Mouse (Mus musculus): Measurements from ENCODE around the gene Prss53. TPM values are rescaled to one million over a fixed set of nuclear protein-coding genes. Genes with fewer than 3 reads are reported as not detected.

Prss53 gene
- polyA plus RNA-seq, 1 experiment from 2014 or later: 8.8 TPM

DNA sequence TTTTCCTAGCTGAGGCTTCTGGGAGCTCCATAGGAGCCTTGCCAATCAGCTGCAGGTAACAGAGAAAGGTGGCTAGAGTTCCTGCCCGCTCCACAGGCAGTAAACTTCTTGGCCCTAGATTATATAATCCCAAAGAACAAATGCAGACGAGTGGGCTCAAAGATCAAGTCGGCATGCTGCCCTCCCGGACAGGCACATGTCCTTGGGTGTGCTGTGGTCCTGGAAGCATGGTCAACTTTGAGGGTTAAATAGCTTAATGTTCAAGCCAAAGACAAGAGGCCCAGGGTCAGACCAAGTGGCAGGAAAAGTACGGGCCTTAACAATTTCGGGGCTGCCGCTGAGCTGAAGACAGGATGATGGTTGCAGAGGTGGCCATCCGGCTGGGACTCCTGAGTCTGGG lies 35.3 kb upstream of the Prss53 start:
- H3K4me2 ChIP-seq (ENCODE audit: low read length): no peak overlapping the region
- peaks cover 20% of the 10 kb centered on the region for H3K4me1 ChIP-seq (replicated peaks; ENCODE audit: insufficient read depth, low read length)
- H3K27ac ChIP-seq: peak overlapping the region; percentile 93
- no peaks in the 10 kb centered on the region for H3K9me3 ChIP-seq (replicated peaks; ENCODE audit: low read length)
- peaks cover 22% of the 10 kb centered on the region for H3K36me3 ChIP-seq (ENCODE audit: insufficient read depth, low read length)
- DNase-seq (ENCODE audit: low spot score) (no peak), ATAC-seq (replicated peaks; ENCODE audit: low FRiP score, low read depth) (peak; percentile 15)
- H3K4me3 ChIP-seq (replicated peaks; ENCODE audit: low read depth, low read length): no peak overlapping the region
- H3K9ac ChIP-seq (ENCODE audit: low read depth, low read length): peak overlapping the region; percentile 24; the same call in 1 of the 2 replicates
- no peaks in the 10 kb centered on the region for H3K27me3 ChIP-seq (ENCODE audit: insufficient read depth, low read length)
- no peak for TF ChIP-seq CTCF (IDR thresholded peaks at IDR 0.05; ENCODE audit: low read depth)
- WGBS: 65% methylated on average over 8 of the region's 8 CpGs

DNA sequence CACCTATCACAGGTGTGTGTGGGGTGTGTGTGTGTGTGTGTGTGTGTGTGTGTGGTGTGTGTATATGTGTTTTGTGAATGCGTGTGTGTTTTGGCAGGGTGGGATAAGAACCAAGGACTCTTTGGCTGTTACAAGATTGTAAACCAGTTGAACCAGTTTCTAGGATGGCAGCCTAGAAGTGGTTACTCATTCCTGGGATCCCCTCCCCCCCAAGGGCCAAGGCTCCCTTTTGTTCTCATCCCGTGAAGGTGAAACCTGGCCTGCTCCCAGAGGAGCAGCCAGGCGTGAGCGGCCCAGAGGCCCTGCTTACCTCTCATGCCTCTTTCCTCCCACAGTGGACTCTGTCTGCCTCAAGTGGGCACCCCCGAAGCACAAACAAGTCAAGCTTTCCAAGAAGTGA lies 34.5 kb upstream of the Prss53 start:
- no peak for TF ChIP-seq CTCF (IDR thresholded peaks at IDR 0.05; ENCODE audit: low read depth)
- ATAC-seq (replicated peaks; ENCODE audit: low FRiP score, low read depth) (peak; percentile 81), DNase-seq (ENCODE audit: low spot score) (peak; percentile 66)
- Histone ChIP-seq H3K4me1 (replicated peaks; ENCODE audit: insufficient read depth, low read length) (peaks cover 20% of the 10 kb centered on the region), H3K36me3 (ENCODE audit: insufficient read depth, low read length) (peaks cover 22% of the 10 kb centered on the region), H3K9ac (ENCODE audit: low read depth, low read length) (0 out of 2 replicates have a peak overlapping the region, but pooled peaks have one; percentile 24), H3K4me2 (ENCODE audit: low read length) (no peak overlapping the region), H3K4me3 (replicated peaks; ENCODE audit: low read depth, low read length) (no peak overlapping the region), H3K27me3 (ENCODE audit: insufficient read depth, low read length) (no peaks in the 10 kb centered on the region), H3K27ac (peak overlapping the region; percentile 93), H3K9me3 (replicated peaks; ENCODE audit: low read length) (no peaks in the 10 kb centered on the region)
- WGBS: 43% methylated on average over 5 of the region's 5 CpGs

DNA sequence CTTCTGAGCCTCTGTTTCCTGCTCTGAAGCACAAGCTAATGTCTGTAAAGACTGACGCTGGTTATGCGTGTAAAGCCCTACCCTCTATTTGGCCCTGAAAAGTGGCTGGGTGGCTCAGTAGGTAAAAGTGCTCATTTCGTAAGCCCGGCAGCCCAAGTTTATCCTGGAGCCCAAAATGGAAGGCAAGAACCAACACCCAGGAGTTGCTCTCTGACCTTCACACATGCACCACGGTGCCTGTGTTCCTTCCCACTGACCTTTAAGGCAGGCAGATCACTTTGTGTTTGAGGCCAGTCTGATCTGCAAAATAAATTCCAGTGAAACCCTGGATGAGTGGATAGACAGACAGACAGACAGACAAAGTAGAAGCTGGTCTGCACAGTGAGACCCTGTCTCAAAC lies 32.9 kb upstream of the Prss53 start:
- H3K4me2 ChIP-seq (ENCODE audit: low read length): no peak overlapping the region
- H3K27ac ChIP-seq: peak overlapping the region; percentile 93; the same call in 1 of the 2 replicates
- no peak overlapping the region; the same call in 1 of the 2 replicates for H3K9ac ChIP-seq (ENCODE audit: low read depth, low read length)
- H3K27me3 ChIP-seq (ENCODE audit: insufficient read depth, low read length): no peaks in the 10 kb centered on the region
- peaks cover 20% of the 10 kb centered on the region for H3K4me1 ChIP-seq (replicated peaks; ENCODE audit: insufficient read depth, low read length)
- ATAC-seq (replicated peaks; ENCODE audit: low FRiP score, low read depth) (no peak), DNase-seq (ENCODE audit: low spot score) (no peak)
- TF ChIP-seq CTCF (IDR thresholded peaks at IDR 0.05; ENCODE audit: low read depth): no peak
- no peak overlapping the region for H3K4me3 ChIP-seq (replicated peaks; ENCODE audit: low read depth, low read length)
- H3K9me3 ChIP-seq (replicated peaks; ENCODE audit: low read length): no peaks in the 10 kb centered on the region
- WGBS: 82% methylated on average over 5 of the region's 5 CpGs
- peaks cover 22% of the 10 kb centered on the region for H3K36me3 ChIP-seq (ENCODE audit: insufficient read depth, low read length)

DNA sequence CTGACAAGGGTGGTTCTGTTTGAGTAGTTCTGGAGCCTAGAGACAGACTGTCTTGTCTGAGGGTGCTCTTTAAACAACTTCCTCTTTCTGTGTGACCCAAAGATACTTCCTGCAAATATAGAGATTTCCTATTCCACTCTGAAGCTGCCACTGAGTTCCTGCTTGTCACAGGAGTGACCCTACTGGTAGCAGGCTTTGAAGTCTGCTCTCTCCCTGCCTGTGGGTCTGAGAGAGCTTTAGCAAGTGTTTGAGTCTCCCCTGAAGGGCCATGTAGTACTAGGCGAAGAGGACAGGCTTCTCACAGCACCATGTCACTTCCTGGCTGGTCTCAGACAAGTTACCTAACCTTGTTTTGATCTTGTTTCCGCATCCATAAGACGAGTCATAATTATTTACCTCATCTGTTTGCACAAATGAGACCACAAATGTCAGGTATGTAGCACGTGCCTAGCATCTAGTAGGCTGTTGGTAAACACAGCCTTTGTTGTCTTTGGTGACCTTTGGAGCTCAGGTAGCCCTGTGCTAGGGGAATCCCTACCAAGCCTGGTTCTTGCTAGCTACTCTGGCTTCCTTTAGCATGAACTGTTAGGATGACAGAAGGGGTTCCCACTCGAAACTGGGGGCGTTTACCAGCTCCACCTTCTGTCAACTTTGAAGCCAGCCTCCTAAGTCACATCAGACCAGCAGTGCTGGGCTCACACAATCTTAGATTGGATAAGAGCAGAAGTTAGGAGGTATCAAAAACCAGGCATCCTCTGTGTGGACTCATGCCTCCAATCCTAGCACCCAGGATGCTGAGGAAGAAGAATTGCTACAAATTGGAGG lies 31.9 kb upstream of the Prss53 start:
- Histone ChIP-seq H3K4me2 (ENCODE audit: low read length) (no peak overlapping the region), H3K9ac (ENCODE audit: low read depth, low read length) (no peak overlapping the region), H3K4me3 (replicated peaks; ENCODE audit: low read depth, low read length) (no peak overlapping the region), H3K4me1 (replicated peaks; ENCODE audit: insufficient read depth, low read length) (peaks cover 17% of the 10 kb centered on the region), H3K27ac (peak overlapping the region; percentile 44), H3K36me3 (ENCODE audit: insufficient read depth, low read length) (peaks cover 22% of the 10 kb centered on the region), H3K27me3 (ENCODE audit: insufficient read depth, low read length) (no peaks in the 10 kb centered on the region), H3K9me3 (replicated peaks; ENCODE audit: low read length) (no peaks in the 10 kb centered on the region)
- DNase-seq (ENCODE audit: low spot score) (no peak), ATAC-seq (replicated peaks; ENCODE audit: low FRiP score, low read depth) (no peak)
- TF ChIP-seq CTCF (IDR thresholded peaks at IDR 0.05; ENCODE audit: low read depth): no peak
- WGBS: 70% methylated on average over 6 of the region's 6 CpGs

DNA sequence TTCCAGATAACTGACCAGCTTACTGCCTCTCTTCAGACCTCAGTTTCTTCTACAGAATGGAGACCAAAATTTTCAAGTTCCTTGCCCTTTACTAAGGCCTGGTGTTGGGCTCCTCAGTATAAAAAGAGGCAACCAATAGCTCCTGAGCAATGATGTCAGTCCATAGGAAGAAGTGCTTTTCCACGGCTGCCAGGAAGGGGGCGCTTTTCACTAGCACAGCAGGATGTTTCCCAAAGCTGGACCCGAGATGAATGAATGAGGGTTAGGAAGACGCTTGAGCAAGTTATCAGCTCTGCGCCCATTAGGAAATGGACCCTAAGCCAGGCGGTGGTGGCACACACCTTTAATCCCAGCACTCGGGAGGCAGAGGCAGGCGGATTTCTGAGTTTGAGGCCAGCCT lies 30.7 kb upstream of the Prss53 start:
- Histone ChIP-seq H3K4me3 (replicated peaks; ENCODE audit: low read depth, low read length) (no peak overlapping the region), H3K9me3 (replicated peaks; ENCODE audit: low read length) (no peaks in the 10 kb centered on the region), H3K27me3 (ENCODE audit: insufficient read depth, low read length) (no peaks in the 10 kb centered on the region), H3K4me1 (replicated peaks; ENCODE audit: insufficient read depth, low read length) (peaks cover 8% of the 10 kb centered on the region; the same call in 1 of the 2 replicates), H3K27ac (no peak overlapping the region), H3K4me2 (ENCODE audit: low read length) (no peak overlapping the region), H3K9ac (ENCODE audit: low read depth, low read length) (no peak overlapping the region), H3K36me3 (ENCODE audit: insufficient read depth, low read length) (peaks cover 24% of the 10 kb centered on the region)
- DNase-seq (ENCODE audit: low spot score) (peak; percentile 49), ATAC-seq (replicated peaks; ENCODE audit: low FRiP score, low read depth) (no peak)
- 67% methylated on average over 8 of the region's 8 CpGs for WGBS
- TF ChIP-seq CTCF (IDR thresholded peaks at IDR 0.05; ENCODE audit: low read depth): peak; percentile 67

DNA sequence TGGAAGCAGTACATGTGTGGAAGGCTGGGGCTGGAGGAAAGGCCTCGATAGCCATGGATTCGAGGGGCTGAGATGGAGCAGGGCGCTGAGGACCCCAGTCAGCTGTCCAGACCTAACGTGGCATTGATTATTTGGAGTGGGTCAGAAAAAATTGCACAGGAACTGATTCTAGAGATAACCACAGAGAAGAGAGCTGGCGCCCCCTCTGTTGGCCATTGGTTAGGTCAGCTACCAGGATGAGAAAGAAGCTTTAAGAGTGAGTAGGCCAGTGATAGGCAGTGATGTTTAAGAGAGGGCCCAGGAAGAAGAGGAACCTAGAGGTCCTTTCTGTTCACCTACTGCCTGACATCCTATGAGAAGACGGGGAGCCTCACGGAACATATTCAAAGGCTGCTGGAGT lies 28.5 kb upstream of the Prss53 start:
- peak; percentile 58 for TF ChIP-seq CTCF (IDR thresholded peaks at IDR 0.05; ENCODE audit: low read depth)
- 77% methylated on average over 7 of the region's 7 CpGs for WGBS
- Histone ChIP-seq H3K4me1 (replicated peaks; ENCODE audit: insufficient read depth, low read length) (0 out of 2 replicates have a peak, but pooled peaks cover under 1% of the 10 kb centered on the region), H3K9ac (ENCODE audit: low read depth, low read length) (no peak overlapping the region), H3K27ac (no peak overlapping the region), H3K36me3 (ENCODE audit: insufficient read depth, low read length) (peaks cover 16% of the 10 kb centered on the region; the same call in 1 of the 2 replicates), H3K27me3 (ENCODE audit: insufficient read depth, low read length) (no peaks in the 10 kb centered on the region), H3K4me2 (ENCODE audit: low read length) (no peak overlapping the region), H3K4me3 (replicated peaks; ENCODE audit: low read depth, low read length) (no peak overlapping the region), H3K9me3 (replicated peaks; ENCODE audit: low read length) (no peaks in the 10 kb centered on the region)
- DNase-seq (ENCODE audit: low spot score) (peak; percentile 63), ATAC-seq (replicated peaks; ENCODE audit: low FRiP score, low read depth) (no peak)
